Mouse (Mus musculus) liver, postnatal 0 days (tissue): ENCODE measurements at regions not wholly inside any gene's neighbourhood (a gene's known extent, or its start where the extent isn't known, plus 50 kb on each side); places are given as distances from the start of the nearest gene placed in this dataset.

ENCODE experiments used
- ATAC-seq: fragments of 200-750 bp; cut with Nextera tagmentation; 2 replicates; pipeline ENCODE4 v1.8.0; 2017; ENCODE audit warnings: mild to moderate bottlenecking, moderate library complexity
- DNase-seq: peaks from one replicate; pipeline ENCODE4 v3.0.0-alpha.2; 2016
- H3K27ac ChIP-seq: fragments of 300-500 bp; sonication (generic); 2 replicates; pipeline ENCODE4 v1.5.1; 2014; ENCODE audit warnings: antibody characterized with exemption, moderate library complexity, mild to moderate bottlenecking, low read depth
- H3K27me3 ChIP-seq: fragments of 300-500 bp; sonication (generic); 2 replicates; pipeline ENCODE4 v1.6.1; 2014; ENCODE audit warnings: low read length, control low read depth, mixed read lengths; ENCODE audit not compliant: insufficient read depth
- H3K36me3 ChIP-seq: fragments of 300-500 bp; sonication (generic); replicated peaks from 2 replicates; pipeline ENCODE4 v1.6.1; 2014; ENCODE audit warnings: mild to moderate bottlenecking, control low read depth, low read length, moderate library complexity, mixed read lengths; ENCODE audit not compliant: insufficient read depth
- H3K4me1 ChIP-seq: fragments of 300-500 bp; sonication (generic); 2 replicates; pipeline ENCODE4 v1.6.1; 2014; ENCODE audit warnings: antibody characterized with exemption, mild to moderate bottlenecking, control low read depth; ENCODE audit not compliant: insufficient read depth
- H3K4me2 ChIP-seq: fragments of 300-500 bp; sonication (generic); 2 replicates; pipeline ENCODE4 v1.6.1; 2014; ENCODE audit warnings: low read depth, mild to moderate bottlenecking, low read length, moderate library complexity, mixed read lengths
- H3K4me3 ChIP-seq: fragments of 300-500 bp; sonication (generic); 2 replicates; pipeline ENCODE4 v1.5.1; 2014; ENCODE audit warnings: low read depth, low read length
- H3K9ac ChIP-seq: fragments of 300-500 bp; sonication (generic); replicated peaks from 2 replicates; pipeline ENCODE4 v1.6.1; 2014; ENCODE audit warnings: mild to moderate bottlenecking, moderate library complexity
- H3K9me3 ChIP-seq: fragments of 300-500 bp; sonication (generic); 2 replicates; pipeline ENCODE4 v1.6.1; 2016; ENCODE audit warnings: mild to moderate bottlenecking, control low read depth, low read length, mixed read lengths
- CTCF ChIP-seq: sonication (generic); IDR thresholded peaks from 2 replicates; pipeline ENCODE4 v1.5.1; 2016; ENCODE audit warnings: antibody characterized with exemption, low read depth
- EP300 ChIP-seq: IDR thresholded peaks from 2 replicates; pipeline ENCODE4 v1.6.1; 2016; ENCODE audit warnings: antibody characterized with exemption, low read depth, mild to moderate bottlenecking
- WGBS: fragments of 180-500 bp; shearing (Covaris S2); extraction: QIAGEN DNeasy Blood & Tissue Kit; methylation state at CpG from one replicate; pipeline ENCODE4 v1.1.7; 2014; ENCODE audit not compliant: insufficient replicate concordance; 5-methylcytosine and 5-hydroxymethylcytosine counted together

DNA sequence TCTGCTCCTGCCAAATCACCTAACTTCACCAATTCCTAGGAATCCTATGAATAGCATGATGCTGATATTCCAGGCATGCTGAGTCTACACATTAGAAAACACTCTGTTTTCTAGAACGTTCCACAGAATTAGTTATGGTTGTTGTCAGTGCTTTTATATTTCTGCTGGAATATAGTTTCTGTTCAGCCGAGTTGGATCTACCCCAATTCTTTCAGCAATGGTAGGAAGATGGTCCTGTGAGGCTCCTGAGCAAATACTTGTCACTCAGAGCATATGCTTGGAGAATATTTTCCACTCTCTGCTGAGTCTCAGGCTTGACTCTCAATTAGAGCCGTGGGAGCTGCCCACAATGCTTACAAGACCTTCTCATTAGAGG is 262.3 kb upstream of the Emcn start:
- Histone ChIP-seq H3K9ac (no peak overlapping the region), H3K36me3 (no peaks in the 10 kb centered on the region), H3K4me3 (no peak overlapping the region), H3K4me1 (no peaks in the 10 kb centered on the region), H3K27me3 (no peaks in the 10 kb centered on the region), H3K4me2 (no peak overlapping the region), H3K27ac (no peak overlapping the region), H3K9me3 (no peaks in the 10 kb centered on the region)
- ATAC-seq = no peak
- DNase-seq = no peak
- 72% methylated on average over 3 of the region's 3 CpGs for WGBS
- TF ChIP-seq EP300 (no peak), CTCF (no peak)

DNA sequence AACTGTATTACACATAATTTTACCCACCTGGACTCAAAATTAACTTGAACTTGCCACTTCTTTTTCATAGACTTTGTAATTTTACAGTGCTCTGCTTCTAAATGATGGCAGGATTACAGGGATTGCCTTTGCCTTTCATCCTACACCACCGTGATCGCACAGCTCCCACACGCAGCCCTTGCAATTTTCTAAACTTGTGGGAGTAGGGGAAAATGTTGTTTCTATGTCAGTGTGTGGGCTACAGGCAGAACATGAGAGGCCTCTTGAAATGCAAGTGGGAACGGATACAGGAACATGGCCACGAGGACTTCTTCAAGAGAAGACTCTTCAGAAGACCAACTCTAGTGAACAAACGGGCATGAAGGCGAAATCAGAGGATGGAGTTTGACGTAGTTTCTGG is 254.0 kb upstream of the Emcn start:
- 81% methylated on average over 8 of the region's 8 CpGs for WGBS
- Histone ChIP-seq H3K27ac (no peak overlapping the region), H3K9me3 (0 out of 2 replicates have a peak, but pooled peaks cover 3% of the 10 kb centered on the region), H3K4me3 (no peak overlapping the region), H3K9ac (no peak overlapping the region), H3K27me3 (no peaks in the 10 kb centered on the region), H3K36me3 (no peaks in the 10 kb centered on the region), H3K4me2 (no peak overlapping the region), H3K4me1 (no peaks in the 10 kb centered on the region)
- ATAC-seq (no peak), DNase-seq (no peak)
- no peak for TF ChIP-seq EP300
- no peak for TF ChIP-seq CTCF

DNA sequence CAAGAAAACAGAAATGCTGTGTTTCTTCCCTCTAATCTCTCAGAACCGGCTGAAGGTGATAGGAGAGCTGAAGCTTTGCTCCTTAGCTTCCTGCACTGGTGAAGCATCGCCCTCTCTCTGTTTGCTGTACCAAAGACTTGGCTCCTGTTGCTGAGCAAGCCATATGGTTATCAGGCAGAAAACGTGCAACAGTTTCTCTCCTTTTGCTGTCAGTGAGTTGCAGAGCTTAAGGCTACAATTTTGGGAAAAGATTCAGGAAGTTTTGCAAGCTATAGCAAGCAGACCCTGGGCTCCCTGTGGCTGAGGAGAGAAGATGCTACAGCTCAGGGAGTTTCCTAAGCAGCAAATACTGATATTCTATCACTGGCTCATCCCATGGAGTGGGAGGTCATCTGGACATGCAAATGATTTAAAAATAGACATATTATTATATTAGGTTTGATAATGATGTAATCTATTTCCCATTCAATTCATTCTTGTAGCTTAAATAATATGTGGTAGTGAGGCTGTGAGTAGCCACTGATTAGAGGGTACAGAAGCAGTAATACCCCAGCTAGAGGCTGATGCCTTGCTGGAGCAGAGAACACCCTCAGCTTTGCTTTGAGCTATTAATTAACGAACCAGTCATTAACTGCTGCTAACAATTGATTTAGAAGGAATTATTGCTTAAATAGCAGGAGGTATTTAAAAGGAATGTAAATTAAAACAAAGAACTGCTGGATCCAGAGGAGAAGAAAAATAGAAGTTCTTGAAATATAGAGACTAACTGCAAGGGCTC is 240.1 kb upstream of the Emcn start:
- H3K27me3 ChIP-seq = no peaks in the 10 kb centered on the region
- no peak overlapping the region for H3K4me2 ChIP-seq
- H3K4me3 ChIP-seq = no peak overlapping the region
- 44% methylated on average over 4 of the region's 4 CpGs for WGBS
- no peak for ATAC-seq
- no peak overlapping the region for H3K27ac ChIP-seq
- no peak for DNase-seq
- H3K4me1 ChIP-seq = no peaks in the 10 kb centered on the region
- H3K9ac ChIP-seq = no peak overlapping the region
- TF ChIP-seq CTCF = no peak
- no peak for TF ChIP-seq EP300
- no peaks in the 10 kb centered on the region for H3K36me3 ChIP-seq
- H3K9me3 ChIP-seq = no peaks in the 10 kb centered on the region

DNA sequence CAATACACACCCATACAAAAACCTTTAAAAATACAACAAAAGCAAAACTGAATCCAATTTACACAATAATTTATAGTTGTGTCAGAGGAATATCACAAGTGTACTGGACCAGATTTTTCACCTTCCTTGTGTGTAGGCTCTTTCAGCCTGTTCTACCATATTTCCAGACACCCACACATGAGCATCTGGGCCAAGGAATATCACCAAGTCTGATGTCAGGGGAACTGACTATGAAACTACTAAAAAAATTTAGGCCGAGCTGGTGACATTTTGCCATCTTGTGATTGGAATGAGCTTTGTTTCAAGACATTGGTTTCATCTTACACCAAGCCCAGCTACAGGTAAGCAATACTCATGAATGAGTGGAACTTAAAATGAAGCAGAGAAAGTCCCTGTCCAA is 234.9 kb upstream of the Emcn start:
- Histone ChIP-seq H3K4me3 (no peak overlapping the region), H3K27ac (no peak overlapping the region), H3K9ac (no peak overlapping the region), H3K36me3 (no peaks in the 10 kb centered on the region), H3K4me2 (no peak overlapping the region), H3K27me3 (no peaks in the 10 kb centered on the region), H3K4me1 (no peaks in the 10 kb centered on the region), H3K9me3 (no peaks in the 10 kb centered on the region)
- DNase-seq = no peak
- TF ChIP-seq EP300 = no peak
- no peak for TF ChIP-seq CTCF
- ATAC-seq = no peak
- WGBS = 73% methylated on average over 1 of the region's 1 CpGs

DNA sequence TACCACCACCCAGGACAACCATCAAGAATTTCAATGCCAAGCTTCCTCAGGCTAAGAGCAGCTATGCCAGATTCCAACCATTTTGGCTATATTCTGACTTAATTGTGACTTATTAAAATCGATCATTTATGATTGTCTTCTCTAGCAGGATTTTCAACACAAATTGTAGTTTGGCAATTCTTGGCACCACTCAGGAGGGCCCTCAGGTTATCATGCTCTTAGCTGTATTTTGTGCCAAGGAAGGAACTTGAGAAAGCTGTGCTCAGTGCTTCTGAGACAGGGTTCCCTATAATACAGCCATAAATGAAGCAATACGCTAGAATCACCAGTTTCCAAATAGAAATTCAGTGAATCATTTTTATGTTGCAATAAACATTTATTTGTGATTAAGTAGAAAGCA is 232.7 kb upstream of the Emcn start:
- Histone ChIP-seq H3K9ac (no peak overlapping the region), H3K36me3 (no peaks in the 10 kb centered on the region), H3K4me2 (no peak overlapping the region), H3K27ac (no peak overlapping the region), H3K4me3 (no peak overlapping the region), H3K4me1 (no peaks in the 10 kb centered on the region), H3K9me3 (no peaks in the 10 kb centered on the region), H3K27me3 (no peaks in the 10 kb centered on the region)
- ATAC-seq (no peak), DNase-seq (no peak)
- 81% methylated on average over 2 of the region's 2 CpGs for WGBS
- TF ChIP-seq CTCF (no peak), EP300 (no peak)

DNA sequence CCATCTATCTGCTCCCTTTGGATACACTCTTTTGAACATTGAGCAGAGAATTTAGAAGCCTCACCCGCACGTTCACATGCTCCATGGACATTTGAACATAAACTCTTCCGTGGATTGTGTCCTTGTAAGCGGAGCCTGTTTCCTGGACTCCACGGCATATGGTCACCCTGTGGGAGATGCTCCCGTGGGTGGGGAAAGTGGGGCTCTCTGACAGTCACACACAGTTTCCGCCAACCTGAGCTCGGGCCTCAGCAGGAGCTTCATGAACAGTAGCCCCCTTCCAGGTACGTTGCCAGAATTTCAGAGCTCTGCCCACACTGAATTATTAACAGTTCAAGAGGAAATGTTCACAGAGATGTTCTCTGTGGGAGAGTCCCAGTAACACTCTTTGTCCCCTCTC is 231.1 kb upstream of the Emcn start:
- WGBS = 77% methylated on average over 9 of the region's 9 CpGs
- TF ChIP-seq EP300 = no peak
- no peak for TF ChIP-seq CTCF

DNA sequence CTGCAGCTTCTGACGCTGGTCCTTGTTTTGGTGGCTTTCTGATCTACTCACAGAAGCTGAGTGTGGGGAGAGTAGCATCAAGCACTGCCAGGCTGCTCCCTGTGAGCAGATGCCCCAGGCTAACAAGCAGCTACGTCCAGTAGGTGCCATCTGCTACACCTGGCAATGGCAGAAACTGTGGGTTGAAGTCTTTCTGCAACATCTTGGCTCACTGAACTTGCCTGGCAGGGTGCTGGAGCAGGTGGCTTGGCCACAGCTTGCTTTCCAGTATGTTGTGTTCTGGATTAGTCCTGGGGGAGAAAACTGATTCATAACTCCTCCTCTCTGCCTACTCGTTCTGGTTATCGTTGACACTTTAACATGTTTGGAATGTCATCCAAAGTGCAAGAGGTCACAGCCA is 230.4 kb upstream of the Emcn start:
- 70% methylated on average over 4 of the region's 4 CpGs for WGBS
- ATAC-seq (no peak), DNase-seq (no peak)
- TF ChIP-seq EP300 (no peak), CTCF (no peak)
- no peak overlapping the region for H3K4me3 ChIP-seq
- H3K27me3 ChIP-seq = no peaks in the 10 kb centered on the region
- H3K4me2 ChIP-seq = no peak overlapping the region
- H3K9ac ChIP-seq = no peak overlapping the region
- H3K36me3 ChIP-seq = no peaks in the 10 kb centered on the region
- no peaks in the 10 kb centered on the region for H3K9me3 ChIP-seq
- H3K4me1 ChIP-seq = no peaks in the 10 kb centered on the region
- H3K27ac ChIP-seq = no peak overlapping the region

More for the DNA sequence above, 231.1 kb upstream of the Emcn start:
- Histone ChIP-seq H3K36me3 (no peaks in the 10 kb centered on the region), H3K9ac (no peak overlapping the region), H3K4me1 (no peaks in the 10 kb centered on the region), H3K9me3 (no peaks in the 10 kb centered on the region), H3K27ac (no peak overlapping the region), H3K4me2 (no peak overlapping the region), H3K4me3 (no peak overlapping the region), H3K27me3 (no peaks in the 10 kb centered on the region)
- DNase-seq (no peak), ATAC-seq (no peak)
